Mouse (Mus musculus): ENCODE measurements around the gene Cldn12.
A peak's percentile ranks its signal among the peaks of the same experiment; 100 is the strongest.

Gene Cldn12

DNA sequence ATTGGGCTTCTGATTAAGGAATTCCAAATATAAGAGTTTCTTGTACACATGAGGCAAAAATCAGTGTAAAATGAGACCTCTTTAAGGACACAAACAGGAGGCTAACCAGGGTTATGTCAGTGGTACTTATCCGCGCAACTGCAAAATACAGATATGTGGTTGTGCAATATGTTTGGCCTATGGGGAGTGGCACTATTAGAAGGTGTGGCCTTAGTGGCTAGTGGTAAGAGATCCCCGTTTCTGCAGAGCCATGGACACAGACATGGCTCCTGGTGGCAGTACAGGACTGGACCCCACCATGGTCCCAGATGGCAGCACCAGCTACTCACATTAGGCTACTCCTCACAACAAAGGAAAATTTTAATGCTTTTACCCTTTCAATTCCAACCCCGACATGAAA, 19.7 kb downstream of the Cldn12 start:
- DNase-seq (ENCODE audit: inconsistent age in 2 of 2, low spot score in 1 of 2) = no peak

DNA sequence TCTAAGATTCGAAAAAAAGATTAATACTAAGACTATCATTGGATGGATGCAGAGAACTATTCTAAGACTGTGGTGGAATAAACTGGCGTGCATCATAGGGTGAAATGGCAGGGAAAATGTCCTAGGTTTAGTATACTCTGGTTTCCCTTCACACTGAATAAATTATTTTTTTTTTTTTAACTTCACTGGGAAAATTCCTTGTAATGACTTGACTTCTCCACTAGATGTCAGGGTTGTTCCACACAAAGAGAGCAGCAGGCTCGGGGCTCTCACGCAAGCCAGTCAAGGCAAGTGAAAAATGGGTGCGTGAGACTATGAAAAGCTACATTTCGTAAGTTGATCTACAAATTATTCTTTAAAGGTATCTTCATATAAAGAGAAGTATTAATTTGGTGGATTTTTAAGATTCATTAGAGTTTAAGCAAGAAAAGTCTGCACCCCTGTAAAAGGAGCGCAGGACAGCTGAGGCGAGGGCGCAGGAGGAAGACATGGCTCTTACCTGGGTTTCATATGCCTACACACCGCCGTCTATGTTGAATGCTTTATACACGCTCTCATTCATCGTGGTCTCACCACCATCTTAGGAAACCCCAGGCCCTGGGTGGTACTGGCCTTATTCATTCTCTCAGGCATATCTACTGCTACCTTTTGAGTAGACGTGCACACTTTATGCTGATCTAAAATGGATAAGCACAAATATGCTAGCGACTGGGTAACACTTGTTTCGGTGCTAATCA, 20.3 kb downstream of the Cldn12 start:
- DNase-seq (ENCODE audit: inconsistent age in 2 of 2, low spot score in 1 of 2) = peak in 1 of 2 experiments; percentile 71

DNA sequence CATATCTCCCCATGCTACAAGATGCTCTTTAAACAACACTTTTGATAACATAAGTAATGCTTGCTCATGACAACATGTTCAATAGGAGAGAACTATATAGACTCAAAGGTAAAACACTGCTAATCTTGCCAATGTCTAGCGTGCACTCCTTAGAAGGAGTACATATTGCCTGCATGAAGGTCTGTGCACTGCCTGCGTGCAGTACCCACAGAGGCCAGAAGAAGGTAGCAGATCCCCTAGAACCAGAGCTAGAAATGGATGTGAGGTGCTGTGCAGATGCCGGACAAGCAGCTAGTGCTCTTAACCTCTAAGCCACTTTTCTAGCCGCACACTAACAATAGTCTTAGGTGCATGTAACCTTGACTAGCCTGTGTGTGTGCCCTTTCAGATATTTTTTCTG, 22.6 kb downstream of the Cldn12 start:
- no peak for DNase-seq (ENCODE audit: inconsistent age in 2 of 2, low spot score in 1 of 2)

DNA sequence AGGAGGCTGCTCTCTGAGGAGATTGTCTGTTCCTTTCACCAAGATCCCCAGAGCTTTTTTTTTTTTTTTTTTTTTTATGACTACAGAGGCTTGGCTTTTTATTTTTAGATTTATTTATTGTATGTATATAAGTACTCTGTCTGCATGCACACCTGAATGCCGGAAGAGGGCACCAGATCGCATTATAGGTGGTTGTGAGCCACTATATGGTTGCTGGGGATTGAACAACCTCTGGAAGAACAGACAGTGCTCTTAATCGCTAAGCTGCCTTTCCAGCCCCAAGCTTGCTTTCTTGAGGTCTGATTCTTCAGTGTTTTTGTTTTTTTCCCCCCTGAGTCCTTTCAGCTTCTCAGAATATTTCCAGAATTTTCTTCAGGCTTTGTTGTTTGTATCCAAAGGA, 28.7 kb downstream of the Cldn12 start:
- no peak for DNase-seq (ENCODE audit: inconsistent age in 2 of 2, low spot score in 1 of 2)

DNA sequence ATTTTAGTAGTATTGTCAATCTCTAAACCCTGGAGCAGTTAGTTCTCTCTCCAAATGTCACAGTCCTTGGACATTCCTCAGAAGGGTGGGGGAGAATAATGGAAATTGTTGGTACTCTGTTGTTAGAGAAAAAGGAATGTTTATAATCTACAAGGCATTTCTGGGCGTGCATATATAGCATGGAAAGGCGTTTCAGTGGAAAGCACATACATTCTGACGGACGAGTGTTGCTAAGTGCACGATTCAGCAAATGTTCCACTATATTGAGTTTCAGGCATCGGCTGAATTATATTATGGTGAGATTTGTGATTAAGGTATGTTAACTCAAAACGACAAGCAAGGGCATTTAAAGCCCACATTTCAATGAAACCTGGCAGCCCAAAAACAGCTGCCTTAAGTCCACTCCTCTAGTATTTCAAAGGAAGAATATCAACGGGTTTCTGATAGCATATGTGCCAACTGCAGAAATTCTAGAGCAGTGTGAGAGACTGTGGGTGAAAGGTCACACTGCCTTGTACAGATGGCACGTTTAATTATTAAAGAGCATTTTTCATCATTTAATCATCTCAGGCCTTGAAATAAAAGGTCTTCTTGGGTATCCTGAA, 31.4 kb downstream of the Cldn12 start:
- no peak for DNase-seq (ENCODE audit: inconsistent age in 2 of 2, low spot score in 1 of 2)

DNA sequence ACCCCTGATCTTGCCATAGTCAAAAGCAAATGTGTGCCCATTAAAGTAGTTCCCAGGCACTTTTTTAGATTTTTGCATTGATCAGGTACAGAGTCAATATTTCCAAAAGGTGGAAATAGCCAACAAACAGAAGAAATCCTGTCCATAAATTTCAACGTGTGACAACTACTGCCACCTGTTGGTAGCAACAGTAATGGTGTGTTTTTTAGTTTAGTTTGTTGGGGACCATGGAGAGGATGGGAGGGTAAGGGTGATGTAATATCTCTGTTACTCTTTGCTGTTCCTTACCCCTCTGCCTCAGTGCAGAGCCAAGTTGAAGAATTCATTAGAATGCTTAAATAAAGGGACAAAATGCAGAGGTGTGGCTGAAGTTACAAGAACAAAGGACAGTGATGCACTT, 33.1 kb downstream of the Cldn12 start:
- peak in 1 of 2 experiments; percentile 47 for DNase-seq (ENCODE audit: inconsistent age in 2 of 2, low spot score in 1 of 2)

DNA sequence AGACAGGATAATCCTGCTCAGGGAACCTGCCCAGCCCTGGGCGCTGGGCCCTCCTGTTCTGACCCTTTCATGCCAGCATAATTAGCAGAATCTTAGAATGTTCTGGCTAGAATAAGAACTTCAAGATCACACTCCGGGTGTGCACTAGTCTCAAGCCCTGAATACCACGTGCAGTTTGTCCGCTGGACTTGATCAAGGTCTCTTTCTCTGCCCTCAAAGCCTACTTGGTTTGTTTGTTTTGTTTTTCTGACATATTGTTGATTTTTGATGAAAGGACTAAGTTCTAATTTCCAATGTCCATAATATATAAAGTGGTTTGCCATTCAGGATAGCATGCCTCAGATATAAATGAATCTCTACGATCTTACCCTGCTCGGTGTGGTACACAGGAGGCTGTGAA, 35.7 kb downstream of the Cldn12 start, which contains the start of gene 1700015F17Rik:
Gene 1700015F17Rik, minus strand, starts transcription at position 101 of the 400 bp plus-strand sequence.
- DNase-seq (ENCODE audit: inconsistent age in 2 of 2, low spot score in 1 of 2) = no peak

DNA sequence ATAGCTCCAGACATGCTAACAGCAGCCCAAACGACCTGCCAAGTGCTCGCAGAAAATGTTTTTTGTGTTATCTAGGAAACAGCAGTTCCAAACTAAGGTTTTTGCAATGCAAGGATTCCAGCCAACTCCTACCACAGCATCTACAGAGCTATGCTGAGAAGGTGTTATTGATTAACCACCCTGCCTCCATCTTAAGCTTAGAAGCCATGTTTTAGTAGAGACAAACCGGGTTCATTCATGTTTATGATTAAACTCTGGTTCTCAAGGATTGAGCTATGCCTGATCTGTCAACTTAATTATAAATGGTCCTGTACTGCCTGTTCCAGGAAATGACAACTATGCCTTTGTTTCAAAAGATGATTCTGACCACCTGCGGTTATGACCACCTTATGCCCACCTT, 38.6 kb downstream of the Cldn12 start:
- DNase-seq (ENCODE audit: inconsistent age in 2 of 2, low spot score in 1 of 2) = no peak

DNA sequence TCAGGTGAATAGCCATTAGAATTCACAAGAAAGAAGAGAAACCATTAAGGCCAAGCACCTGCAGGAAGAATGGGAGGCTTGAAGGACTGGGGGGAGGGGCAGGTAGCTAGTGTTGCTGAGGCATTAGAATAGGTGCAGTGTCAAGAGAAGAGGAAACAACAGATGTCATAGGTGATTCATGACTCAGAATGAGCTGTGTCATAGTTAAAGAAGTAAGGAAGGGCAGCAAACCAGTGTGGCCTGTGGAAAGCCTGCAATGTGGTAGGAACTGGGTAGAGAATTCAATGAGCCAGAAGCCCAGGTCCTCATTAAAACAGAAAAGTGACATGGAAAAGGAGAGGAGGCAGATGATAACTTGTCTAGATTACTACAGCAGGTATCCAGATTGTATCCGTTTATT, 49.5 kb downstream of the Cldn12 start:
- no peak for DNase-seq (ENCODE audit: inconsistent age in 2 of 2, low spot score in 1 of 2)

Data from adrenal gland, adult (tissue).